Mouse (Mus musculus) erythroblast, embryonic 14.5 days (primary cell): ENCODE results near the gene Cpb2. TPM values are rescaled to one million over a fixed set of nuclear protein-coding genes. Genes with fewer than 3 reads are reported as not detected.
A peak's percentile ranks its signal among the peaks of the same experiment; 100 is the strongest.

Experiments used
- H3K27me3 ChIP-seq: 2 replicates; pipeline ENCODE4 v1.6.1; 2012; ENCODE audit warnings: inconsistent platforms; ENCODE audit not compliant: control insufficient read depth
- H3K36me3 ChIP-seq: 2 replicates; pipeline ENCODE4 v1.6.1; 2012; ENCODE audit warnings: mild to moderate bottlenecking, inconsistent platforms; ENCODE audit not compliant: control insufficient read depth
- H3K4me1 ChIP-seq: 2 replicates; pipeline ENCODE4 v1.6.1; 2012; ENCODE audit warnings: inconsistent platforms; ENCODE audit not compliant: control insufficient read depth
- H3K4me3 ChIP-seq: replicated peaks from 2 replicates; pipeline ENCODE3; 2012; ENCODE audit warnings: moderate library complexity, mild to moderate bottlenecking, inconsistent platforms
- H3K9me3 ChIP-seq: 2 replicates; pipeline ENCODE4 v1.6.1; 2012; ENCODE audit warnings: low read length, inconsistent platforms, mixed read lengths; ENCODE audit not compliant: control insufficient read depth
- GATA1 ChIP-seq: IDR thresholded peaks from 2 replicates; pipeline ENCODE4 v1.6.1; 2012; ENCODE audit warnings: low read length, inconsistent platforms, mixed read lengths
- TAL1 ChIP-seq: IDR thresholded peaks from 3 replicates; pipeline ENCODE4 v1.6.1; 2012; ENCODE audit warnings: low read length, inconsistent platforms, mixed read lengths
- polyA plus RNA-seq: library from polyadenylated mRNA; stranded (reverse); fragments of >175 nt; gene quantifications from 2 replicates; pipeline ENCODE4 v1.2.3, GENCODE M21; 2012

The Cpb2 gene
- polyA plus RNA-seq = not detected in 2 replicates

DNA sequence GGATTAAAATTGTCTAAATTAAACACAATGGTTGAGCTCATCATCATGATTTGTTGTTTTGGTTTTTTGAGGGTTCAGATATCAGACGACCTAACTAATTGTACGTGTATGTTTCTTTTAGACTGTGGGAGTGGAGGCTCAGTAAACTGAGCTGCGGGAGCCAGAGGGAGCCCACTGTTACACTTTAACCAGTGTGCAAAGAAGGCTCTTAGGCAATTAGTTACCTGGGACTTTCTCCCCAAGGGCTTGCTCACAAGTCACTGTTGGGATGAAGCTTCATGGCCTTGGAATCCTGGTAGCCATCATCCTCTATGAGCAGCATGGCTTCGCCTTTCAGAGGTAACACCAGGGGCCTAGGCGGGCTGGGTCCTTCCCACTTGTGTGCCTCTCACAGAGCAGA is at the start of gene Cpb2:
Cpb2 (plus strand) TSS at position 201 of the 400 bp plus-strand sequence.
- Histone ChIP-seq H3K4me3 (peak within 1 kb of the TSS; percentile 25), H3K9me3 (no peaks in the 10 kb centered on the region), H3K36me3 (no peaks in the 10 kb centered on the region), H3K27me3 (no peaks in the 10 kb centered on the region), H3K4me1 (peaks cover 5% of the 10 kb centered on the region)
- TF ChIP-seq GATA1 (no peak), TAL1 (no peak)

DNA sequence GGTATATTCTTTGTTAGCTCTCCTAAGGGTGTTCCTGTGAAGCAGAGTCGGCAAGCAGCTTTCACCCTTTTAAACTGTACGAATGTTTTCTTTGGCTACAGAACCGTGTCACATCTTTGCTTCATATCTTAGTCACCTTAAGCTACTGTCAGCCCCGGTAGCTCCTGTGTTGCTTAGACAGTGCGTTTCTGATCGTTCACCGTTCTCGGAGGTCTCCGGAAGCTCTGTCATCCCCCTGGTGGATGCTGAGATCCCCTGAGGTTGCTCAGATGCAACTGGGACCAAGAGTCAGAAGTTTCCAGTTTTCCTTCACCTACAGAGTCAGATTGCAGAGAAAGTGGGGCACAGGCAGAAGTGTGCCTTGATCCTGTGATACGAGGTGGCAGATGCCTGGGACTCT is 49.7 kb upstream of the Cpb2 start:
- TF ChIP-seq GATA1 (no peak), TAL1 (no peak)
- no peaks in the 10 kb centered on the region for H3K9me3 ChIP-seq
- H3K36me3 ChIP-seq = no peaks in the 10 kb centered on the region

DNA sequence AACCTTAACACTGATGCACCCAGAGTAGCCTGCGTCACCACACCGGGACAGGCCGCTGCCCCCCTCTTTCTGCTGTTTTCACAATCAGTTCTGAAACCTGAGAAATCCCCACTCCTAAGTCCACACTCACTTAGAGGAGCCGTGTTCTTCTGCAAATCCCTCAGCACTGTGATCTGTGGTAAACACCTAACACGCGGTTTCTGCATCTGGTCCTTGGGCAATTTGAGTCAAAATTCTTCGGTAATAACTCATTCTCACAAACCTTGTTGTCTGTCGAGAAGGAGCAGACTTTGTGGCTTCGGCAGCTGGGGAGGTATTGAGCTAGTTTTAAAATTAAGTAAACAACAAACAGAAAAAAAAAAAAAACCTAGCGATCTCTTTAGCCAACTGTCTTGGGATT is 49.2 kb upstream of the Cpb2 start:
- H3K9me3 ChIP-seq = no peaks in the 10 kb centered on the region
- no peaks in the 10 kb centered on the region for H3K36me3 ChIP-seq
- no peak overlapping the region for H3K4me3 ChIP-seq
- peaks cover 6% of the 10 kb centered on the region for H3K4me1 ChIP-seq
- no peaks in the 10 kb centered on the region for H3K27me3 ChIP-seq
- no peak for TF ChIP-seq TAL1
- no peak for TF ChIP-seq GATA1

More for the DNA sequence above, 49.7 kb upstream of the Cpb2 start:
- Histone ChIP-seq H3K4me3 (no peak overlapping the region), H3K27me3 (no peaks in the 10 kb centered on the region), H3K4me1 (peaks cover 2% of the 10 kb centered on the region)

DNA sequence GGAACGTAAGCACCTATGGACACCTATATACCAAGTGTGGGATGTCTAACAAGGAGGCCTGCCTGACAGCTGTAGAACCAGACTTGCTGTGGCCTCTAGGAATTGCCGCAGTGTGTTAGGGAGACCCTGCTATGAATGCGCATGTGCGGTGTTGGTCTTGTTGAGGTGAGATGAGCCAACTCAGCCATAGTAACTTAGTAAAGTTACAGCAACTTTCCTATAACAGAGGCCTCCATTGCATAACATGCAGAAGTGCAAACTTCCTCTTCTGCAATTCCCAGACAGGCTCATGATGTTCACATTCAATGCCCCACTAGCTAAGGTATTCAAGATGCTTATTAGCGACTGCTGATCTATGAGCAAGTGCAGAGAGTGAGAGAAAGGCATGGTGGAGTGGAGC is 46.6 kb upstream of the Cpb2 start:
- no peaks in the 10 kb centered on the region for H3K27me3 ChIP-seq
- peaks cover 7% of the 10 kb centered on the region for H3K4me1 ChIP-seq
- no peaks in the 10 kb centered on the region for H3K9me3 ChIP-seq
- no peak overlapping the region for H3K4me3 ChIP-seq
- TF ChIP-seq GATA1 = no peak
- TF ChIP-seq TAL1 = no peak
- H3K36me3 ChIP-seq = no peaks in the 10 kb centered on the region

DNA sequence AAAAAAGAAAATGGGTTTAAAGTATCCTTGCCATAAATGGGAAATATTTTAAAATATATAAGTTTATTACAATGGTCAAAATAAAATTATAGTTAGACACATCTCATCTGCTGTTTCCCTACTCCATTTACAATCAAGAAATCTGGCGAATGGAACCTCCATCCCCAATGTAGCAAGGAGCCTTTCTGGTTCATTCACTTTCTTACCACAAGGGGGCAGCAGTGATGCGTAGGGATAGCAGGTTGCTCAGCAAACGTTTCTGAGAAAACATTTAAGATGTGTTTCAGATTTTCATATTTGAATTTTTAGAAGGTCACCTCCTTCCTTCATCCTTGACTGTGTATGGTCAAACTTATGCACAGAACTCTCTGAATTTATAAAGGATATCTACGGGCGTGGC is 45.1 kb upstream of the Cpb2 start:
- Histone ChIP-seq H3K27me3 (no peaks in the 10 kb centered on the region), H3K4me1 (peaks cover 7% of the 10 kb centered on the region), H3K36me3 (no peaks in the 10 kb centered on the region), H3K9me3 (no peaks in the 10 kb centered on the region), H3K4me3 (no peak overlapping the region)
- TF ChIP-seq GATA1 = no peak
- TF ChIP-seq TAL1 = no peak

DNA sequence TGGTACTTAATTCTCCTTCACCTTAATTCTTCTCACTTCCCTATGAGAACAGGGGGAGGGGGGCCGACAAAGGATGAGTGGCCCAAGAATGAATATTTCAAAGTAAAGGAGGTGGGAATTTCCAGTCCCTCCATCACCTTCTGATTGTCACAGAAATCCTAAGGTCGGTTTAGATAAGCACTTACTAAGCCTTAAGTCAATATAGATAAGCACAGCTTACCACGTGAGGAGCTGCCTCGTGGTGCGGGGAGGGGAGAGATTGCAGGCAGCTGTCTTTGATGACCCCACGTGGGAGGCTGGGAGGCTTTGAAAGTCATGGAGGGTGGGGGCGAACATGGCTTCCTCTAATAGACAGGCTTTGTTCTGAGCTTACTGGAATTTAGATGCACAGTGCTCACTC is 44.4 kb upstream of the Cpb2 start:
- no peak for TF ChIP-seq TAL1
- no peak for TF ChIP-seq GATA1
- Histone ChIP-seq H3K4me1 (peaks cover 7% of the 10 kb centered on the region), H3K36me3 (no peaks in the 10 kb centered on the region), H3K27me3 (no peaks in the 10 kb centered on the region), H3K4me3 (no peak overlapping the region), H3K9me3 (no peaks in the 10 kb centered on the region)

DNA sequence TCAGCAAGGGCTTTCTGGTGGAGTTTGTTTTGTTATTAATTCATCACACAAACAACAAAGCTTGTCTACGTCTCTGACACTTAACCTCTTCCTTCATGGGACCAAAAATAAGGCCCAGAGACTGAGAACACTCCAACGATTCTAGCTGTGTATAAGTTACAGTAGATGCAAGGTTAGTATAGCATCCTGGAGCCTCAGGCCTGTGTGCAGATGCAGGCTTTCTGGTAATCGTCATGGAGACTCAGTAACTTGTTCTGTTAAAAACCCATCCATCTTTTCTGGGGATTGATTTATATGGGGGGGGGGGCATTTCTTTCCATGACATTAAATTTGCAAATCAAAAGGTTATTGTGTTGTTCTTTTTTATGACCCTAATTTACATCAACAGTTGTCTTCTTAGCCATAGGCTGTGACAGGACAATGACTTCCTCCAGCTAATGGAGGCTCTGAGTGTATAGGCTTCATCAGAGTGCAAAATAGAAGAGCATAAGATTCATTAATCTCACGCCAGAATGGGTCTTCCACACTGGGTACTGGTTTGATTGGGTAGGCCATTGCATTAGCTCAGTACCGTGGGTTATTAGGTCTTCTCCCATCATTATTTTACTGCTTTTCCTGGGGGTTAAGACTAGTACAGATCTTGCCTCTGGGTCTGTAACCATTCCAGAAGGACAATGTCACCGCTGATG is 36.6 kb upstream of the Cpb2 start:
- no peaks in the 10 kb centered on the region for H3K27me3 ChIP-seq
- no peak for TF ChIP-seq GATA1
- no peak for TF ChIP-seq TAL1
- no peak overlapping the region for H3K4me3 ChIP-seq
- no peaks in the 10 kb centered on the region for H3K36me3 ChIP-seq
- no peaks in the 10 kb centered on the region for H3K9me3 ChIP-seq
- no peaks in the 10 kb centered on the region for H3K4me1 ChIP-seq

DNA sequence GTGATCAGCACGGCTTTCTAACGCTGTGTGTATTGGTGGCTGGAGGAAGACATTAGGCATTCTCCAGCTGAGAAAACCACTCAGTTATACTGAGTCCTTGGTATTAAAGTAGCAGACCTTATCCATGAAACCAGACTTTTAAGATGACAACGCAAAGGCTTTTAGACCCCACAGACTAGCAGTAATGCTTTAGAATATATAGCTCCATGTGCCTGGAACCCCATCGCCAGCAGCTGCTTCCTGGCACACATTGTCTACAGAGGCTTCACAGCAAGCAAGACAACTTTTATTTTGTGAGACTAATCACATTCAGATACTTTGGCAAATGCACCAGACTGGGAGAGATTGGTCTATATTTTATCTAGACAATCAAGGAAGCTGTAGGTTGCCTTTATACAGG is 35.8 kb upstream of the Cpb2 start:
- H3K9me3 ChIP-seq = no peaks in the 10 kb centered on the region
- no peak overlapping the region for H3K4me3 ChIP-seq
- TF ChIP-seq TAL1 = no peak
- no peak for TF ChIP-seq GATA1
- H3K27me3 ChIP-seq = no peaks in the 10 kb centered on the region
- H3K4me1 ChIP-seq = no peaks in the 10 kb centered on the region
- H3K36me3 ChIP-seq = no peaks in the 10 kb centered on the region

DNA sequence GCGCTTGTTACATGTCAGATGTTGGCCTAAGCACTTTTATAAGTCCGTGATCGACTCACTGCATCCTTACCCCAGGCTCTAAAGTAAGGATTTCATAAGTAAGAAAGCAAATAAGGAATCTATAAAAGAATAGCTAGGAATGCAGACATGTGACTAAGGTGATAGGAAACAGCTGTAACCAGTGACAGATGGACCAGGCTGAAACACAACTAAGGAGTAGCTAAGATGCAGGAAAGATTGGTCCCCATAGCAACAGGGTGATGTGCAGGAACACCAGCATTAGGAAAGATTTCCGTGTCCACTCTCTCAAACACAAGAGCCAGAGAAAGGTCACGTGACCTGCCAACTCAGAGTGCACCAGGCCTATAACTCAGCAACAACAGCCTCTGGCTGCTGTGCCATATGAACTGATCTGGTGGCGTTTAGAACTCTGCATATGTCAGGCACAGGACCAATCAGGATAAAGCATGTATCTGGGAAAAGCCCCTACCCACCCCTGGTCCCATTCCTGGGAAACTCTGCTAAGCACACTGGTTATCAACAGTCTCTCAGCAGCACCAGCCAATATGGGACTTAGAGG is 33.4 kb upstream of the Cpb2 start:
- H3K9me3 ChIP-seq = no peaks in the 10 kb centered on the region
- TF ChIP-seq GATA1 = no peak
- no peak for TF ChIP-seq TAL1
- no peaks in the 10 kb centered on the region for H3K27me3 ChIP-seq
- H3K4me3 ChIP-seq = no peak overlapping the region
- H3K36me3 ChIP-seq = no peaks in the 10 kb centered on the region
- no peaks in the 10 kb centered on the region for H3K4me1 ChIP-seq

DNA sequence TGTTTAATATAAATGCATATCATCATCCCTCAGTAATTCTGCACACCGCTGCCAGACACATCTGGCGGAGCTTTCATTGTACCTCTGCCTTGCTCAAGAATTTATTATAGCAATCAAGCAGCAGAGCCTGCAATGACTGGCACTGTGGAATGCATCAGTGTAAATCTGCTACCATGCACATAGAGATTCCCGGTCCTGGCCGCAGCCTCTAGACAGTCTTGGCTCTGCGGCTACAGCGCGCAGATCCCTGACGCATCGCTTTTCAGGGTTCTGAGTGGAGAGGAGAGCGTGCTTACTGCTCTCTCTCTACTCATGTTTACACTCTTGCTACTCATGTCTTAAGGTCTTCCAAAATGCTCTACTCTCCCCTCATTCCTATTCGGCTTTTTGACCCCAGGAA is 28.3 kb upstream of the Cpb2 start:
- no peak for TF ChIP-seq TAL1
- no peak for TF ChIP-seq GATA1
- H3K4me3 ChIP-seq = no peak overlapping the region
- H3K27me3 ChIP-seq = no peaks in the 10 kb centered on the region
- no peaks in the 10 kb centered on the region for H3K36me3 ChIP-seq
- H3K9me3 ChIP-seq = no peaks in the 10 kb centered on the region
- no peaks in the 10 kb centered on the region for H3K4me1 ChIP-seq
